Mouse (Mus musculus) heart, embryonic 12.5 days (tissue): ENCODE measurements around the gene Sez6l2. TPM values are rescaled to one million over a fixed set of nuclear protein-coding genes. Genes with fewer than 3 reads are reported as not detected.
A peak's percentile ranks its signal among the peaks of the same experiment; 100 is the strongest.

Experiments used
- ATAC-seq: fragments of 200-750 bp; cut with Nextera tagmentation; 2 replicates; pipeline ENCODE4 v1.8.0; 2017; ENCODE audit warnings: moderate TSS enrichment, moderate library complexity; ENCODE audit not compliant: insufficient number of reproducible peaks, low FRiP score
- H3K27ac ChIP-seq: fragments of 300-500 bp; sonication (generic); 2 replicates; pipeline ENCODE4 v1.5.1; 2016; ENCODE audit warnings: mild to moderate bottlenecking, moderate library complexity; ENCODE audit not compliant: poor library complexity, severe bottlenecking
- H3K27me3 ChIP-seq: fragments of 300-500 bp; sonication (generic); replicated peaks from 2 replicates; pipeline ENCODE4 v1.6.1; 2016; ENCODE audit warnings: mild to moderate bottlenecking, moderate library complexity
- H3K36me3 ChIP-seq: fragments of 300-500 bp; sonication (generic); 2 replicates; pipeline ENCODE4 v1.6.1; 2016; ENCODE audit warnings: mild to moderate bottlenecking, moderate library complexity
- H3K4me1 ChIP-seq: fragments of 300-500 bp; sonication (generic); replicated peaks from 2 replicates; pipeline ENCODE4 v1.6.1; 2016; ENCODE audit warnings: mild to moderate bottlenecking
- H3K4me2 ChIP-seq: fragments of 300-500 bp; sonication (generic); 2 replicates; pipeline ENCODE4 v1.6.1; 2016; ENCODE audit warnings: mild to moderate bottlenecking, moderate library complexity
- H3K4me3 ChIP-seq: fragments of 300-500 bp; sonication (generic); 2 replicates; pipeline ENCODE4 v1.5.1; 2016; ENCODE audit warnings: mild to moderate bottlenecking
- H3K9ac ChIP-seq: fragments of 300-500 bp; sonication (generic); 2 replicates; pipeline ENCODE4 v1.6.1; 2016; ENCODE audit warnings: mild to moderate bottlenecking, moderate library complexity
- H3K9me3 ChIP-seq: fragments of 300-500 bp; sonication (generic); replicated peaks from 2 replicates; pipeline ENCODE4 v1.6.1; 2016; ENCODE audit warnings: mild to moderate bottlenecking, moderate library complexity
- WGBS: fragments of 180-500 bp; shearing (Covaris S2); methylation state at CpG from one replicate; pipeline ENCODE4 v1.1.7; 2016; 5-methylcytosine and 5-hydroxymethylcytosine counted together
- polyA plus RNA-seq: library from polyadenylated mRNA; unstranded; fragments of >200 nt; fragmentation: Nextera tagmentation; extraction: Ambion mirVana; gene quantifications from 2 replicates; pipeline ENCODE4 v1.2.1, GENCODE M21; 2016

Gene Sez6l2
- polyA plus RNA-seq, 1 experiment from 2014 or later = 0.11 TPM

DNA sequence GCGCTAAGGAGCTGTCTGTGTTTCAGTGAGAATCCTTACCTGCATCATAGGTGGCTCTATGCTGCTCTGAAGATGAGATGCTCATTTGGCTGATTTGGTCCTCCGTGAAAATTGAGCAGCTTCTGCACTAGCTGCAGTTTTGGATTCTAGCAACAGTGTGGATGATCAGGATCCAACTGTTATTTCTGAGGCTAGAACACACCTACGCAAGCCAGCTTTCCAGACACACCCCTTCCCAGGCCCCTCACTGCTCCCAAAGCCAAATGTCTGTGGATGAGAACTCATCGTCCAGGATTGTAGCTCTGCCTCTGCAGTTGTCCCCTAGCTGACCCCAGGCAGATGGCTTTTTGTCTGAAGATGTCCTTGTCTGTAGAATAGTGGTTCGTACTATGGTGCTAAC is 10.7 kb downstream of the Sez6l2 start:
- Histone ChIP-seq H3K4me1 (no peaks in the 10 kb centered on the region), H3K4me3 (no peak overlapping the region), H3K36me3 (no peaks in the 10 kb centered on the region), H3K27me3 (peaks cover 45% of the 10 kb centered on the region), H3K9me3 (no peaks in the 10 kb centered on the region), H3K4me2 (no peak overlapping the region), H3K9ac (no peak overlapping the region), H3K27ac (no peak overlapping the region)
- no peak for ATAC-seq
- 79% methylated on average over 5 of the region's 5 CpGs for WGBS

DNA sequence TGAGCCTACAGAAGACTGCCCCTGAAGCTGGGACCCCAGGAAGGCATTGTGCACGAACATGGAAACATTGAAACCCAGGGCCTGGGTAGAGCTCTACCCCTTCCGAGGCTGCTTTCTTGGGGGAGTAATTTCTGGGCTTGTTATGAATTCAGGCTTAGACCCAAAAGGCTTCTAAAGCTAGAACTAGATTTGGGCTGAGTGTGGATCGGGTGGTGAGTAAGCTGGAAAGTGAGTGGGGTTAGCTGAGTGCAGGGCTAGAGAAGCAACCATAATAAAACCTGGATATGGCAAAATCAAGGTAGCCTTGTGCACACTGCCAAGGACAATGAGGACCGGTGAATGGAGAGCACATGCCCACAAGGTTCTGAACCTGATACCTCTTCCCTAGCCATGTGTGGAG is 11.6 kb downstream of the Sez6l2 start:
- Histone ChIP-seq H3K27ac (no peak overlapping the region), H3K9me3 (no peaks in the 10 kb centered on the region), H3K4me1 (no peaks in the 10 kb centered on the region), H3K4me2 (no peak overlapping the region), H3K4me3 (no peak overlapping the region), H3K36me3 (no peaks in the 10 kb centered on the region), H3K27me3 (peaks cover 41% of the 10 kb centered on the region), H3K9ac (no peak overlapping the region)
- 82% methylated on average over 4 of the region's 4 CpGs for WGBS
- ATAC-seq = no peak

DNA sequence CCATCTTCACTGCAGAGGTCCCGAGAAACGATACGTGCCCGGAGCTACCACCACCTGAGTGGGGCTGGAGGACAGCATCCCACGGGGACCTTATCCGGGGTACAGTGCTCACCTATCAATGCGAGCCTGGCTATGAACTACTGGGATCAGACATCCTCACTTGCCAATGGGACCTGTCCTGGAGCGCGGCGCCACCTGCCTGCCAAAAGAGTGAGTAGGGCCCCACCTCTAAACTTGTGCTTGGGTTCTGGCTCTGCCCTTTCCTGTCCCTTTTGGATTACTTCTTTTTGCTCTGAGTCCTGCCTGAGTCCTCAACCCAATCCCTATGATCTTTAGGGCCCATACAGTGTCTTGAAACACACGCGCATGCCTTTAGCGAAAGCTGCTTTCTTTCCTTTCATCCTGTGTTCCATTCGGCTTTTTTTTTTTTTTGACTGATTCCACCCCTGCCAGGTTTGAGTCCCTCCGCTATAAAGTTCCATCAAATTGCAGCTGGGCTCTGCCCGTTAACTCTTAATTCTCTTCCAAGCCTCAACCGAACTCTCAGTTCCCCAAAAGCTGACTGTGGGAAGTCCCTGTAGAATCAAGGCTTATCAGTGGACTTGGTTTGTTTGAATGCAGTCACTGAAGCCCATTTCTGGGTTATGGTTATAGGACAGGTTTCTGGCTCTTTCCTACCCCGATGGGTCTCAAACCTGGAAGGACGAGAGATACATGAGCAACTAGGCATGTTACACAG is 13.4 kb downstream of the Sez6l2 start:
- H3K27me3 ChIP-seq = peaks cover 36% of the 10 kb centered on the region
- 0 out of 2 replicates have a peak overlapping the region, but pooled peaks have one; percentile 19 for H3K4me2 ChIP-seq
- 0 out of 2 replicates have a peak overlapping the region, but pooled peaks have one; percentile 13 for H3K9ac ChIP-seq
- WGBS = 23% methylated on average over 19 of the region's 19 CpGs
- no peak overlapping the region for H3K27ac ChIP-seq
- no peak for ATAC-seq
- no peaks in the 10 kb centered on the region for H3K9me3 ChIP-seq
- H3K4me1 ChIP-seq = no peaks in the 10 kb centered on the region
- H3K4me3 ChIP-seq = no peak overlapping the region
- H3K36me3 ChIP-seq = no peaks in the 10 kb centered on the region

DNA sequence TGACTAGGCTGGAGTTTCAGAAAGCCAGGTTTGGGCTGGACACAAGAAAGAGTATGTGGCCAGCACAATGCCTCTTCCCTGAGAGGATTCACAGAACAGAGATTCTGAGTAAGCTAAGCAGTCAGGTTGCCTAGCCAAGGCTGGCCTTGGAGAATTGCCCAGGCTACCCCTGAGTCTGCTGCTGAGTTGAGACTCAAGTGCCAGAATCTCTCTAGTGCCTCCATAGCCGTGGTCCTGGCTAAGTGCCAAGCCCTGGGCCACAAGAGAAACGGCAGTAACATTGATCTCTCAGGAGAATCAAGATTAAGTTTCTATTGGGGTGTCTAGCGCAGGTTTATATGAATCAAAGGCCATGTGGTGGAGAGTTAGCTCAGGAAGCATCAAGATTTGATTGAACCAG is 15.2 kb downstream of the Sez6l2 start:
- H3K9ac ChIP-seq = no peak overlapping the region
- no peaks in the 10 kb centered on the region for H3K36me3 ChIP-seq
- no peak for ATAC-seq
- WGBS = 52% methylated on average over 3 of the region's 3 CpGs
- no peak overlapping the region for H3K4me2 ChIP-seq
- no peak overlapping the region for H3K27ac ChIP-seq
- no peaks in the 10 kb centered on the region for H3K9me3 ChIP-seq
- peaks cover 36% of the 10 kb centered on the region for H3K27me3 ChIP-seq
- no peaks in the 10 kb centered on the region for H3K4me1 ChIP-seq
- no peak overlapping the region for H3K4me3 ChIP-seq

DNA sequence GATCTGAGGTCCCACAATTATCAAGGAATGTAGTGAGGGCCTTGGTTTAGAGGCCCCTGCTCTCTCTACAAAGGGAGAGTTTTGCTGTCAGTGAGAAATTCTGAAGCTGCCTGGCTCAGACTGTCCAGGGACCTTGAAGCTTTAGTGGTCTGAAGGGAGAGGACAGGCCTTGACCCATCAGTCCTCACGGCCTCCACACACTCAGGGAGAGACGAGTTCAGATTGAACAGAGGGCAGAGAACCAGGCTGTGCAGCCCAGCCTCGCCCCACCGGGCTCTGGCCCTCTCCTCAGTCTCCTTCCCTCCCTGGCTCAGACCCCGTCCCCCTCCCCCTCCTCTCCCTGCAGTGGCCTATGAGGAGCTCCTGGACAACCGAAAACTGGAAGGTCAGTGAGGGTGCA is 17.0 kb downstream of the Sez6l2 start:
- no peaks in the 10 kb centered on the region for H3K4me1 ChIP-seq
- H3K4me2 ChIP-seq = no peak overlapping the region
- no peaks in the 10 kb centered on the region for H3K36me3 ChIP-seq
- H3K4me3 ChIP-seq = no peak overlapping the region
- WGBS = 56% methylated on average over 6 of the region's 6 CpGs
- H3K9ac ChIP-seq = no peak overlapping the region
- H3K27me3 ChIP-seq = peaks cover 22% of the 10 kb centered on the region
- ATAC-seq = no peak
- H3K9me3 ChIP-seq = no peaks in the 10 kb centered on the region
- no peak overlapping the region for H3K27ac ChIP-seq

DNA sequence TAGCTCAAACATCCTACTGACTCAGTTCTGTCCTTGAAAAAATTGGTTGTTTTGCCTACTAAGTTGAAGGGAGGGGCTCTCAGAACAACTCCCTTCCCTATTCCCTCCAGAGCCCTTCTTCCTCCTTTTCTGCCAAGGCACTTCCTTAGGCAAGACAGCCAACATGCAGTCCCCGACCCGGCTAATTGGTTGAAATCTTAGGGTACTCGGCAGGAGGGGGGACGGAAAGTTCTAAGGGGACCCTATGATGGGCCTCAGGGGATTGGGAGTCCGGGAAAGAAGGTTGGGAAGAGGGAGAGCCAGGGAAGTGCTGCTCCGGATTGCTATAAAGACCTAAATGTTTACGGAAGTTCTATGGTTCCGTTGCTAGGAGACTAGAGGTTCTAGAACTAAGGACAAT is 25.1 kb downstream of the Sez6l2 start:
- Histone ChIP-seq H3K27ac (no peak overlapping the region), H3K36me3 (peaks cover 27% of the 10 kb centered on the region), H3K27me3 (no peaks in the 10 kb centered on the region), H3K9me3 (no peaks in the 10 kb centered on the region), H3K4me3 (peak overlapping the region; percentile 85), H3K9ac (peak overlapping the region; percentile 44; the same call in 1 of the 2 replicates), H3K4me2 (peak overlapping the region; percentile 83), H3K4me1 (peaks cover 10% of the 10 kb centered on the region)
- ATAC-seq = no peak
- 12% methylated on average over 8 of the region's 8 CpGs for WGBS

DNA sequence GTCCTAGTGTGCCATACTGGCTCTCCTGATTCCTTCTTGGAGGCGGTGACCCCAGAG is 25.4 kb downstream of the Sez6l2 start, which contains the start of gene Cdipt:
Cdipt (plus strand) TSS at position 22 of the 57 bp plus-strand sequence.
- no peak for ATAC-seq
- peak within 1 kb of the TSS; percentile 83 for H3K4me2 ChIP-seq
- H3K9ac ChIP-seq = peak within 1 kb of the TSS; percentile 93
- no peaks in the 10 kb centered on the region for H3K27me3 ChIP-seq
- H3K36me3 ChIP-seq = peaks cover 28% of the 10 kb centered on the region
- H3K4me1 ChIP-seq = peaks cover 10% of the 10 kb centered on the region
- peak within 1 kb of the TSS; percentile 85 for H3K4me3 ChIP-seq
- 0% methylated on average over 1 of the region's 1 CpGs for WGBS
- no peaks in the 10 kb centered on the region for H3K9me3 ChIP-seq
- peak within 1 kb of the TSS; percentile 86 for H3K27ac ChIP-seq

DNA sequence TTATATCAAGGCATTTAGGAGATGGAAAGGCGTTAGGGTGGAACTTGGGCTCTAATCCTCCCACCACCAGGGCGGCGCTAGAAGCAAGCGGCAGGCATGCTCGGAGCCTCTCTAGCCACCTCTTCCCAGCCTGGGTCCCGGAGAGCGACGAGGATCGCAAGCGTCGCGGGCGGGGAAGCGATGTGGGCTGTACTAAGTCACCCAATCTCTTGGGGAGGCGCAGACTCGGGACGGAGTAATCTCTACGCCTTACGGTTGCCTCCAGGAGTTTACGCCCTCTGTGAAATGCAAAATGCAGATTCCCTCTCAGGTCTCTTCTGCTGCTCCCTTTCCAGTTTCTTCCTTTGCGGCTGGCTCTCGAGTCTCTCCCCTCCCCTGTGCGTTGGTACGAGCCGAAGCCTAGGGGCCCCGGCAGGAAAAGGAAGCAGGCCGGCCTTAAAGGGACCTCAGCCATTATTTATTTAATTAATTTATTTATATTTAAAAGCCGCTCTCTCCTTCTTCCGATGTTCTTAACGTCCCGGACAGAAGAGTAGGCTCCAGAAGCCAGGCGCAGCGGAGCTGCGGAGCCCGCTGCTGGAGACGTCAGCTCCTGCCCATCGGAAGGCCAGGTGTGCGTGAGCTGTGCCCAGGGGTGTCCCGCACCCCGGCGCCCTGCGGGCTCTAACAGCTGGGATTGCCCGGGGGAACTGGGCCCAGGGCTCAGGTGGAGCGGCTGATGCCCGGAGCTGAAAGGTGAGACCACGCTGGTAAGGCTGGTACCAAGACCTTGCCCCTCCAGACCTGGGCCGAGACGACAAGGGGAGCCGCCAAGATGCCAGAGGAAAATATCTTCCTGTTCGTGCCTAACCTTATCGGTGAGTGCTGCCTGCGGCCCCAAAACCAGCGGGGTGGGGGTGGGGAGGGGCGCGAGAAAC is 25.8 kb downstream of the Sez6l2 start, which contains the start of gene Cdiptos:
Cdiptos (minus strand) TSS at position 149 of the 917 bp plus-strand sequence.
- Histone ChIP-seq H3K4me1 (peaks cover 10% of the 10 kb centered on the region), H3K9ac (peak within 1 kb of the TSS; percentile 93), H3K27ac (peak within 1 kb of the TSS; percentile 86), H3K9me3 (no peaks in the 10 kb centered on the region), H3K4me2 (peak within 1 kb of the TSS; percentile 83), H3K27me3 (no peaks in the 10 kb centered on the region), H3K4me3 (peak within 1 kb of the TSS; percentile 85), H3K36me3 (peaks cover 33% of the 10 kb centered on the region)
- peak; percentile 94 for ATAC-seq
- WGBS = under 1% methylated on average over 55 of the region's 55 CpGs

DNA sequence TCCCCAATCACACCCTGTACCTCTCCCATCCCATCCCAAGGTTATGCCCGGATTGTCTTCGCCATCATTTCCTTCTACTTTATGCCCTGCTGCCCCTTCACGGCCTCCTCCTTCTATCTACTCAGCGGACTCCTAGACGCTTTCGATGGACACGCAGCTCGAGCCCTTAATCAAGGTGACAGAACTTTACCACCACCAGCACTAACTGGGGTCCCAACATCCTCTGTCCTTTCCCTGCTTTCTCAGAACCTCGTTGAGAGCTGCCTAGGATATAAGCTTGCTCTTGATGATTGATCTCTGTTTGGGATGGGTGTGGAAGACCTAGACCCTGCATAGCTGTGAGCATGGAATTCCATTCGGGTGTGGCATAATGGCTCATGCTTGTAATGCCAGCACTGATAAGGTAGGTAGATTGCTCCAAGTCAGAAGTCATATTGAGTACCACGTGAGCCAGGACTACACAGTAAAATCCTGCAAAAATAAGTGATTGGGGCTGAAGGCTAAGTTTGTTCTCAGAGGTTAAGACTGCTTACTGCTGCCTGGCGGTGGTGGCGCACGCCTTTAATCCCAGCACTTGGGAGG is 26.6 kb downstream of the Sez6l2 start:
- peak overlapping the region; percentile 93 for H3K9ac ChIP-seq
- H3K4me3 ChIP-seq = peak overlapping the region; percentile 85
- peak overlapping the region; percentile 86 for H3K27ac ChIP-seq
- WGBS = 22% methylated on average over 14 of the region's 14 CpGs
- H3K4me2 ChIP-seq = peak overlapping the region; percentile 83
- no peaks in the 10 kb centered on the region for H3K9me3 ChIP-seq
- H3K4me1 ChIP-seq = peaks cover 10% of the 10 kb centered on the region
- H3K36me3 ChIP-seq = peaks cover 35% of the 10 kb centered on the region
- ATAC-seq = no peak
- H3K27me3 ChIP-seq = no peaks in the 10 kb centered on the region

DNA sequence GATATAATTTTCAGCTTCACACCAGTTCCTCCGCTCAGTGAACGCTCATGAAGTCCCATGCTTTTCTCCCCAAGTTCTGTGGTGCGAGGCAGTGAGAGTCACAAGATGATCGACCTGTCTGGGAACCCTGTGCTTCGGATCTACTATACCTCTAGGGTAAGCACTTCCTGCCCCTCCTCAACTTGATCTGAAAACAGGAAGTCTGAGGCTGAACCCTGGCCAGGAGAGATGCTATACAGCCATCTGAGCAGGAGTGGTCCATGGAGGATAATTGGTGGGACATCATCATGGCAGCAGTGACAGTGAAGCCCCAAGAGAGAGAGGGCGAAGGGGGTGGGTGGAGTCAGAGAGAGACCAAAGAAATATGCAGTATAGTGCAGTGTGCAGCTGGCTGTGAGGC is 28.5 kb downstream of the Sez6l2 start:
- no peak for ATAC-seq
- no peak overlapping the region for H3K4me3 ChIP-seq

DNA sequence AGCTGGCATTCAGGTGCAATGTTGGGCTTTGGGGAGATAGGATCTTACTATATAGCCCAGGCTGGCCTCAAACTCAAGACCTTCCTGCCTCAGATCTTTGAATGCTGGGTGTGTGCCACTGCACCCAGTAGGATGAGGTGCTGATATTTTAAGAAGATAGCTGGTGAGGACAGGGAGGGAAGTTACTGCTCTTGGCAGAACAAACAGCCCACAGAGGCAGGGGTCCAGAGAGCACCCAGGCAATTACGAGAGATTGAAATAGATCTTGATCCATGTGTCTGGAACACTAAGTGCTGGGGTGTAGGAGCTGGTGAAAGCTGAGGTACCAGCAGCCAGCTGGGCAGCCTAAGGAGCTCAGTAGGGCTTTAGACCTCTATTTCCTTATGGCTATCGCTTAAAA is 31.2 kb downstream of the Sez6l2 start:
- no peaks in the 10 kb centered on the region for H3K9me3 ChIP-seq
- no peak overlapping the region for H3K4me3 ChIP-seq
- WGBS = 73% methylated on average over 2 of the region's 2 CpGs
- H3K4me2 ChIP-seq = no peak overlapping the region
- H3K9ac ChIP-seq = no peak overlapping the region
- peaks cover 35% of the 10 kb centered on the region for H3K36me3 ChIP-seq
- no peak overlapping the region for H3K27ac ChIP-seq
- no peak for ATAC-seq
- peaks cover 6% of the 10 kb centered on the region for H3K4me1 ChIP-seq
- H3K27me3 ChIP-seq = no peaks in the 10 kb centered on the region

More for the DNA sequence above, 28.5 kb downstream of the Sez6l2 start:
- no peak overlapping the region for H3K27ac ChIP-seq
- WGBS = 90% methylated on average over 6 of the region's 6 CpGs
- H3K4me2 ChIP-seq = no peak overlapping the region
- H3K36me3 ChIP-seq = peaks cover 35% of the 10 kb centered on the region
- H3K4me1 ChIP-seq = peaks cover 10% of the 10 kb centered on the region
- no peak overlapping the region for H3K9ac ChIP-seq
- no peaks in the 10 kb centered on the region for H3K9me3 ChIP-seq
- H3K27me3 ChIP-seq = no peaks in the 10 kb centered on the region
